27 mouse cellular contexts compared by ENCODE assay signal in genomic region chr7:141410631-141411030, GRCm38 (mm10). TPM values are rescaled to one million over a fixed set of nuclear protein-coding genes. Genes with fewer than 3 reads are reported as not detected.
DNase-seq lines count a peak whose midpoint lies in the region; ATAC-seq and TF ChIP-seq lines count a peak whose summit lies in the region.
"Had no signal": no experiment of that assay in that cellular context is flagged by ENCODE, and none has a peak within 500 bp of the region (broad histone marks: within the 10 kb centered on the region; RNA-seq: fewer than 3 reads in every experiment).

No protein-coding gene starts in this region.

- no peak overlapping the region for H3K9ac ChIP-seq in forebrain, embryonic 11.5 days (ENCODE audit: low read length)
- H3K9ac ChIP-seq in forebrain, embryonic 15.5 days (replicated peaks) = no peak overlapping the region
- H3K9ac ChIP-seq in hindbrain, embryonic 13.5 days = peak overlapping the region; percentile 21; the same call in 1 of the 2 replicates
- H3K9ac ChIP-seq in hindbrain, embryonic 11.5 days (ENCODE audit: low read depth, low read length) = no peak overlapping the region
- H3K9ac ChIP-seq: forebrain, embryonic 13.5 days; heart, embryonic 12.5 days; hindbrain, embryonic 15.5 days; neural tube, embryonic 13.5 days had no signal

- H3K27ac ChIP-seq in cerebellum, adult 2 months (ENCODE audit: insufficient read depth, low read length) = no peak overlapping the region
- H3K27ac ChIP-seq in forebrain, embryonic 11.5 days (ENCODE audit: low read depth, low read length) = no peak overlapping the region
- H3K27ac ChIP-seq in forebrain, embryonic 15.5 days (replicated peaks) = no peak overlapping the region
- no peak overlapping the region for H3K27ac ChIP-seq in hindbrain, embryonic 13.5 days
- no peak overlapping the region for H3K27ac ChIP-seq in hindbrain, embryonic 11.5 days (ENCODE audit: low read depth, low read length)
- H3K27ac ChIP-seq: forebrain, embryonic 13.5 days; hindbrain, embryonic 15.5 days; limb, embryonic 10.5 days; limb, embryonic 15.5 days; neural tube, embryonic 13.5 days had no signal

- peaks cover 3% of the 10 kb centered on the region; the same call in 1 of the 2 replicates for H3K36me3 ChIP-seq in forebrain, embryonic 11.5 days (ENCODE audit: control insufficient read depth, insufficient read depth, low read length)
- H3K36me3 ChIP-seq in forebrain, embryonic 15.5 days = peaks cover 10% of the 10 kb centered on the region; the same call in 1 of the 2 replicates
- peaks cover 37% of the 10 kb centered on the region for H3K36me3 ChIP-seq in hindbrain, embryonic 13.5 days
- 0 out of 2 replicates have a peak, but pooled peaks cover 2% of the 10 kb centered on the region for H3K36me3 ChIP-seq in hindbrain, embryonic 11.5 days (ENCODE audit: control insufficient read depth, insufficient read depth, low read length)

- TF ChIP-seq CTCF in cerebellum, adult 2 months (IDR thresholded peaks at IDR 0.05; ENCODE audit: borderline replicate concordance, insufficient read depth, low read depth, low read length) = no peak

- no peaks in the 10 kb centered on the region for H3K27me3 ChIP-seq in cerebellum, adult 2 months (ENCODE audit: control insufficient read depth, insufficient read depth, low read length)
- no peaks in the 10 kb centered on the region for H3K27me3 ChIP-seq in forebrain, embryonic 11.5 days (ENCODE audit: control insufficient read depth, insufficient read depth, low read length)
- H3K27me3 ChIP-seq in forebrain, embryonic 15.5 days = no peaks in the 10 kb centered on the region
- no peaks in the 10 kb centered on the region for H3K27me3 ChIP-seq in hindbrain, embryonic 13.5 days
- no peaks in the 10 kb centered on the region for H3K27me3 ChIP-seq in hindbrain, embryonic 11.5 days (ENCODE audit: control insufficient read depth, insufficient read depth, low read length)
- H3K27me3 ChIP-seq: forebrain, embryonic 13.5 days; heart, embryonic 12.5 days; hindbrain, embryonic 15.5 days; limb, embryonic 15.5 days; neural tube, embryonic 13.5 days had no signal

- no peak for TF ChIP-seq POLR2A in cerebellum, adult 2 months (IDR thresholded peaks at IDR 0.05; ENCODE audit: borderline replicate concordance, insufficient read depth, low read length)

- ATAC-seq in forebrain, embryonic 11.5 days (replicated peaks; ENCODE audit: low FRiP score) = no peak
- no peak for ATAC-seq in forebrain, embryonic 15.5 days (replicated peaks)
- ATAC-seq in hindbrain, embryonic 13.5 days (ENCODE audit: low FRiP score) = no peak
- ATAC-seq in hindbrain, embryonic 11.5 days (ENCODE audit: low FRiP score) = no peak
- ATAC-seq: forebrain, embryonic 13.5 days; inflammation-experienced regulatory T-cells, adult 6 months had no signal

- no peaks in the 10 kb centered on the region for H3K9me3 ChIP-seq in forebrain, embryonic 11.5 days (ENCODE audit: control insufficient read depth, low read length)
- H3K9me3 ChIP-seq in forebrain, embryonic 15.5 days = no peaks in the 10 kb centered on the region
- H3K9me3 ChIP-seq in hindbrain, embryonic 13.5 days = no peaks in the 10 kb centered on the region
- no peaks in the 10 kb centered on the region for H3K9me3 ChIP-seq in hindbrain, embryonic 11.5 days (ENCODE audit: control insufficient read depth, low read length)
- H3K9me3 ChIP-seq: G1E; heart, embryonic 12.5 days; hindbrain, embryonic 15.5 days; limb, embryonic 10.5 days; limb, embryonic 15.5 days; neural tube, embryonic 13.5 days had no signal

- WGBS in cerebellum, adult 2 months = 70% methylated on average over 8 of the region's 8 CpGs
- WGBS in forebrain, embryonic 11.5 days = 94% methylated on average over 8 of the region's 8 CpGs
- WGBS in forebrain, embryonic 15.5 days = 92% methylated on average over 8 of the region's 8 CpGs
- 89% methylated on average over 8 of the region's 8 CpGs for WGBS in hindbrain, embryonic 13.5 days
- WGBS in hindbrain, embryonic 11.5 days = 90% methylated on average over 8 of the region's 8 CpGs

- peaks cover 12% of the 10 kb centered on the region for H3K4me1 ChIP-seq in cerebellum, adult 2 months (ENCODE audit: control insufficient read depth, insufficient read depth, low read length)
- H3K4me1 ChIP-seq in forebrain, embryonic 11.5 days (replicated peaks; ENCODE audit: control insufficient read depth, insufficient read depth, low read length) = 0 out of 2 replicates have a peak, but pooled peaks cover 3% of the 10 kb centered on the region
- peaks cover 21% of the 10 kb centered on the region for H3K4me1 ChIP-seq in forebrain, embryonic 15.5 days
- peaks cover 29% of the 10 kb centered on the region for H3K4me1 ChIP-seq in hindbrain, embryonic 13.5 days (replicated peaks)
- H3K4me1 ChIP-seq in hindbrain, embryonic 11.5 days (replicated peaks; ENCODE audit: control insufficient read depth, insufficient read depth, low read length) = no peaks in the 10 kb centered on the region

- H3K4me3 ChIP-seq in cerebellum, adult 2 months (replicated peaks; ENCODE audit: insufficient read depth, low read depth, low read length) = no peak overlapping the region
- H3K4me3 ChIP-seq in forebrain, embryonic 11.5 days (ENCODE audit: low read depth, low read length) = no peak overlapping the region
- H3K4me3 ChIP-seq in forebrain, embryonic 15.5 days = no peak overlapping the region
- H3K4me3 ChIP-seq in hindbrain, embryonic 13.5 days = no peak overlapping the region
- H3K4me3 ChIP-seq in hindbrain, embryonic 11.5 days (ENCODE audit: low read depth, low read length) = no peak overlapping the region
- H3K4me3 ChIP-seq: erythroblast, embryonic 14.5 days; forebrain, embryonic 13.5 days; heart, embryonic 12.5 days; hindbrain, embryonic 15.5 days; limb, embryonic 10.5 days; limb, embryonic 15.5 days; neural tube, embryonic 13.5 days had no signal

- no peak overlapping the region for H3K4me2 ChIP-seq in forebrain, embryonic 11.5 days (ENCODE audit: low read depth, low read length, severe bottlenecking)
- no peak overlapping the region for H3K4me2 ChIP-seq in forebrain, embryonic 15.5 days (replicated peaks)
- H3K4me2 ChIP-seq in hindbrain, embryonic 13.5 days = no peak overlapping the region
- H3K4me2 ChIP-seq in hindbrain, embryonic 11.5 days (replicated peaks; ENCODE audit: low read depth, low read length) = no peak overlapping the region
- H3K4me2 ChIP-seq: forebrain, embryonic 13.5 days; heart, embryonic 12.5 days; hindbrain, embryonic 15.5 days; limb, embryonic 15.5 days; midbrain, embryonic 11.5 days; neural tube, embryonic 13.5 days had no signal

- peak; percentile 11 to 27 for DNase-seq in cerebellum, adult 18-20 months
- DNase-seq in cerebellum, adult 2 months = no peak
- DNase-seq in forebrain, embryonic 11.5 days (ENCODE audit: low spot score) = peak; percentile 40
- no peak for DNase-seq in hindbrain, embryonic 11.5 days (ENCODE audit: low spot score)
- peak; percentile 15 for DNase-seq in brain, adult 2 months (ENCODE audit: low read depth, low spot score)
- DNase-seq: adrenal gland, adult 8-10 months; gastrocnemius, postnatal 14 days; heart, postnatal 14 days; kidney, adult 11 months; kidney, postnatal 14 days; layer of hippocampus, adult 9-11 months; lung, postnatal 36 days; thymus, adult 2 months; thymus, postnatal 4 days had no signal

RNA-seq across cellular contexts. Expression of gene Gatd1, which starts 3.3 kb away (rescaled TPM):
- 48.1 and 49.2 TPM in 2 replicates for polyA plus RNA-seq in cerebellum, adult 2 months (2012; rRNA removed)
- polyA plus RNA-seq in forebrain, embryonic 11.5 days (2014; fragmentation: Nextera tagmentation; extraction: Ambion mirVana) = 42.9 and 46.6 TPM in 2 replicates
- 62.2 and 64.2 TPM in 2 replicates for polyA plus RNA-seq in forebrain, embryonic 15.5 days (2015; fragmentation: Nextera tagmentation; extraction: Ambion mirVana)
- polyA plus RNA-seq in hindbrain, embryonic 13.5 days (2015; fragmentation: Nextera tagmentation; extraction: Ambion mirVana) = 57.4 and 58.5 TPM in 2 replicates
- polyA plus RNA-seq in hindbrain, embryonic 11.5 days (2014; fragmentation: Nextera tagmentation; extraction: Ambion mirVana) = 43.3 and 48.1 TPM in 2 replicates

RNA-seq across cellular contexts. Expression of gene Taldo1, which starts 18.6 kb away (rescaled TPM):
- polyA plus RNA-seq in cerebellum, adult 2 months (2012; rRNA removed) = 222 and 232 TPM in 2 replicates
- polyA plus RNA-seq in forebrain, embryonic 11.5 days (2014; fragmentation: Nextera tagmentation; extraction: Ambion mirVana) = 384 and 400 TPM in 2 replicates
- 375 and 378 TPM in 2 replicates for polyA plus RNA-seq in forebrain, embryonic 15.5 days (2015; fragmentation: Nextera tagmentation; extraction: Ambion mirVana)
- polyA plus RNA-seq in hindbrain, embryonic 13.5 days (2015; fragmentation: Nextera tagmentation; extraction: Ambion mirVana) = 333 and 346 TPM in 2 replicates
- 389 and 395 TPM in 2 replicates for polyA plus RNA-seq in hindbrain, embryonic 11.5 days (2014; fragmentation: Nextera tagmentation; extraction: Ambion mirVana)

RNA-seq across cellular contexts. Expression of gene Cend1, which starts 18.7 kb away (rescaled TPM):
- polyA plus RNA-seq in cerebellum, adult 2 months (2012; rRNA removed) = 375 and 402 TPM in 2 replicates
- polyA plus RNA-seq in forebrain, embryonic 11.5 days (2014; fragmentation: Nextera tagmentation; extraction: Ambion mirVana) = 4.1 and 5.4 TPM in 2 replicates
- 47.0 and 50.4 TPM in 2 replicates for polyA plus RNA-seq in forebrain, embryonic 15.5 days (2015; fragmentation: Nextera tagmentation; extraction: Ambion mirVana)
- 68.3 and 73.4 TPM in 2 replicates for polyA plus RNA-seq in hindbrain, embryonic 13.5 days (2015; fragmentation: Nextera tagmentation; extraction: Ambion mirVana)
- polyA plus RNA-seq in hindbrain, embryonic 11.5 days (2014; fragmentation: Nextera tagmentation; extraction: Ambion mirVana) = 6.8 and 7.2 TPM in 2 replicates
- polyA plus RNA-seq: erythroblast, embryonic 14.5 days; G1E; liver, embryonic 16.5 days had no signal

RNA-seq across cellular contexts. Expression of gene Slc25a22, which starts 27.1 kb away (rescaled TPM):
- polyA plus RNA-seq in cerebellum, adult 2 months (2012; rRNA removed) = 328 and 384 TPM in 2 replicates
- polyA plus RNA-seq in forebrain, embryonic 11.5 days (2014; fragmentation: Nextera tagmentation; extraction: Ambion mirVana) = 43.2 and 46.0 TPM in 2 replicates
- polyA plus RNA-seq in forebrain, embryonic 15.5 days (2015; fragmentation: Nextera tagmentation; extraction: Ambion mirVana) = 83.1 and 86.3 TPM in 2 replicates
- polyA plus RNA-seq in hindbrain, embryonic 13.5 days (2015; fragmentation: Nextera tagmentation; extraction: Ambion mirVana) = 71.3 and 76.3 TPM in 2 replicates
- polyA plus RNA-seq in hindbrain, embryonic 11.5 days (2014; fragmentation: Nextera tagmentation; extraction: Ambion mirVana) = 33.9 and 36.6 TPM in 2 replicates

RNA-seq across cellular contexts. Expression of gene Pidd1, which starts 33.2 kb away (rescaled TPM):
- polyA plus RNA-seq in cerebellum, adult 2 months (2012; rRNA removed) = 3.2 and 4.4 TPM in 2 replicates
- polyA plus RNA-seq in forebrain, embryonic 11.5 days (2014; fragmentation: Nextera tagmentation; extraction: Ambion mirVana) = 22.3 TPM in 2 replicates
- polyA plus RNA-seq in forebrain, embryonic 15.5 days (2015; fragmentation: Nextera tagmentation; extraction: Ambion mirVana) = 7.8 and 9.5 TPM in 2 replicates
- 4.9 and 5.7 TPM in 2 replicates for polyA plus RNA-seq in hindbrain, embryonic 13.5 days (2015; fragmentation: Nextera tagmentation; extraction: Ambion mirVana)
- polyA plus RNA-seq in hindbrain, embryonic 11.5 days (2014; fragmentation: Nextera tagmentation; extraction: Ambion mirVana) = 8.3 and 8.6 TPM in 2 replicates

Comparison
In these comparisons a context has a peak if more than half of its experiments do, and no peak if none do; other contexts are left out.
1. DNase-seq: peak in cerebellum, adult 18-20 months (2 of 2), forebrain, embryonic 11.5 days (single experiment) and brain, adult 2 months (single experiment); none in cerebellum, adult 2 months (0 of 2) and hindbrain, embryonic 11.5 days (single experiment).